Mouse (Mus musculus) hindbrain, embryonic 12.5 days (tissue): ENCODE data around the gene Brat1. TPM values are rescaled to one million over a fixed set of nuclear protein-coding genes. Genes with fewer than 3 reads are reported as not detected.
A peak's percentile ranks its signal among the peaks of the same experiment; 100 is the strongest.

Source experiments
- ATAC-seq: fragments of 200-750 bp; cut with Nextera tagmentation; 2 replicates; pipeline ENCODE4 v1.8.0; 2017; ENCODE audit warnings: moderate TSS enrichment; ENCODE audit not compliant: low FRiP score
- H3K27ac ChIP-seq: fragments of 300-500 bp; sonication (generic); 2 replicates; pipeline ENCODE4 v1.5.1; 2016; ENCODE audit warnings: mild to moderate bottlenecking
- H3K27me3 ChIP-seq: fragments of 300-500 bp; sonication (generic); 2 replicates; pipeline ENCODE4 v1.6.1; 2016; ENCODE audit warnings: mild to moderate bottlenecking
- H3K36me3 ChIP-seq: fragments of 300-500 bp; sonication (generic); 2 replicates; pipeline ENCODE4 v1.6.1; 2016; ENCODE audit warnings: mild to moderate bottlenecking
- H3K4me1 ChIP-seq: fragments of 300-500 bp; sonication (generic); 2 replicates; pipeline ENCODE4 v1.6.1; 2016
- H3K4me2 ChIP-seq: fragments of 300-500 bp; sonication (generic); replicated peaks from 2 replicates; pipeline ENCODE4 v1.6.1; 2016; ENCODE audit warnings: mild to moderate bottlenecking
- H3K4me3 ChIP-seq: fragments of 300-500 bp; sonication (generic); 2 replicates; pipeline ENCODE4 v1.5.1; 2016; ENCODE audit warnings: mild to moderate bottlenecking
- H3K9ac ChIP-seq: fragments of 300-500 bp; sonication (generic); 2 replicates; pipeline ENCODE4 v1.6.1; 2016; ENCODE audit warnings: mild to moderate bottlenecking, moderate library complexity
- H3K9me3 ChIP-seq: fragments of 300-500 bp; sonication (generic); replicated peaks from 2 replicates; pipeline ENCODE4 v1.6.1; 2016; ENCODE audit warnings: mild to moderate bottlenecking
- WGBS: fragments of 180-500 bp; shearing (Covaris S2); methylation state at CpG from one replicate; pipeline ENCODE4 v1.1.7; 2016; 5-methylcytosine and 5-hydroxymethylcytosine counted together
- polyA plus RNA-seq: library from polyadenylated mRNA; unstranded; fragments of >200 nt; fragmentation: Nextera tagmentation; extraction: Ambion mirVana; gene quantifications from 2 replicates; pipeline ENCODE4 v1.2.1, GENCODE M21; 2016

Brat1 gene
- polyA plus RNA-seq, 1 experiment from 2014 or later: 25.7 TPM

GRCm38 (mm10) chr5:140733336-140733735, 28.5 kb downstream of the Brat1 start:
- no peak overlapping the region for H3K4me2 ChIP-seq
- WGBS: 73% methylated on average over 3 of the region's 3 CpGs
- no peak overlapping the region for H3K27ac ChIP-seq
- no peaks in the 10 kb centered on the region for H3K36me3 ChIP-seq
- no peak overlapping the region for H3K9ac ChIP-seq
- H3K4me3 ChIP-seq: no peak overlapping the region
- H3K4me1 ChIP-seq: peaks cover 5% of the 10 kb centered on the region
- H3K9me3 ChIP-seq: 0 out of 2 replicates have a peak, but pooled peaks cover 5% of the 10 kb centered on the region
- H3K27me3 ChIP-seq: peaks cover 36% of the 10 kb centered on the region
- ATAC-seq: no peak

GRCm38 (mm10) chr5:140735297-140735696, 30.5 kb downstream of the Brat1 start:
- no peaks in the 10 kb centered on the region for H3K36me3 ChIP-seq
- ATAC-seq: no peak
- 2% methylated on average over 22 of the region's 22 CpGs for WGBS
- H3K9ac ChIP-seq: peak overlapping the region; percentile 38
- H3K4me3 ChIP-seq: peak overlapping the region; percentile 28
- peaks cover 36% of the 10 kb centered on the region for H3K27me3 ChIP-seq
- H3K4me1 ChIP-seq: peaks cover 5% of the 10 kb centered on the region
- H3K9me3 ChIP-seq: 0 out of 2 replicates have a peak, but pooled peaks cover 5% of the 10 kb centered on the region
- no peak overlapping the region for H3K27ac ChIP-seq
- H3K4me2 ChIP-seq: peak overlapping the region; percentile 54

GRCm38 (mm10) chr5:140736166-140736565, 31.4 kb downstream of the Brat1 start:
- Histone ChIP-seq H3K9ac (no peak overlapping the region), H3K36me3 (no peaks in the 10 kb centered on the region), H3K4me1 (peaks cover 5% of the 10 kb centered on the region), H3K27ac (no peak overlapping the region), H3K9me3 (0 out of 2 replicates have a peak, but pooled peaks cover 5% of the 10 kb centered on the region), H3K27me3 (peaks cover 36% of the 10 kb centered on the region), H3K4me2 (no peak overlapping the region), H3K4me3 (no peak overlapping the region)
- 22% methylated on average over 11 of the region's 13 CpGs for WGBS
- ATAC-seq: no peak

- H3K4me1 ChIP-seq: peaks cover 5% of the 10 kb centered on the region
- no peak for ATAC-seq
- no peak overlapping the region for H3K4me2 ChIP-seq
- H3K9ac ChIP-seq: no peak overlapping the region
- H3K9me3 ChIP-seq: 0 out of 2 replicates have a peak, but pooled peaks cover 5% of the 10 kb centered on the region
- H3K4me3 ChIP-seq: no peak overlapping the region
- no peak overlapping the region for H3K27ac ChIP-seq
- peaks cover 29% of the 10 kb centered on the region for H3K27me3 ChIP-seq
- H3K36me3 ChIP-seq: no peaks in the 10 kb centered on the region
- WGBS: 78% methylated on average over 12 of the region's 12 CpGs
Measured at GRCm38 (mm10) chr5:140739813-140740212, 35.0 kb downstream of the Brat1 start.

GRCm38 (mm10) chr5:140741040-140741439, 36.2 kb downstream of the Brat1 start:
- no peak for ATAC-seq
- no peaks in the 10 kb centered on the region for H3K36me3 ChIP-seq
- 69% methylated on average over 11 of the region's 11 CpGs for WGBS
- H3K4me1 ChIP-seq: no peaks in the 10 kb centered on the region
- H3K4me2 ChIP-seq: no peak overlapping the region
- H3K27me3 ChIP-seq: peaks cover 16% of the 10 kb centered on the region
- H3K9ac ChIP-seq: no peak overlapping the region
- no peak overlapping the region for H3K4me3 ChIP-seq
- 0 out of 2 replicates have a peak, but pooled peaks cover 5% of the 10 kb centered on the region for H3K9me3 ChIP-seq
- H3K27ac ChIP-seq: no peak overlapping the region

GRCm38 (mm10) chr5:140741877-140742276, 37.1 kb downstream of the Brat1 start:
- no peak overlapping the region for H3K4me3 ChIP-seq
- peaks cover 9% of the 10 kb centered on the region for H3K27me3 ChIP-seq
- no peak overlapping the region for H3K9ac ChIP-seq
- ATAC-seq: no peak
- no peaks in the 10 kb centered on the region for H3K36me3 ChIP-seq
- no peak overlapping the region for H3K27ac ChIP-seq
- no peak overlapping the region for H3K4me2 ChIP-seq
- no peaks in the 10 kb centered on the region; the same call in 1 of the 2 replicates for H3K4me1 ChIP-seq
- H3K9me3 ChIP-seq: no peaks in the 10 kb centered on the region

- Histone ChIP-seq H3K9me3 (no peaks in the 10 kb centered on the region), H3K27ac (no peak overlapping the region), H3K4me3 (no peak overlapping the region), H3K27me3 (no peaks in the 10 kb centered on the region; the same call in 1 of the 2 replicates), H3K4me2 (no peak overlapping the region), H3K9ac (no peak overlapping the region), H3K36me3 (no peaks in the 10 kb centered on the region), H3K4me1 (peaks cover 2% of the 10 kb centered on the region)
- no peak for ATAC-seq
- 26% methylated on average over 12 of the region's 12 CpGs for WGBS
Measured at GRCm38 (mm10) chr5:140743706-140744131, 38.9 kb downstream of the Brat1 start.

- no peak for ATAC-seq
- 0 out of 2 replicates have a peak, but pooled peaks cover 5% of the 10 kb centered on the region for H3K9me3 ChIP-seq
- H3K4me2 ChIP-seq: no peak overlapping the region
- 79% methylated on average over 10 of the region's 10 CpGs for WGBS
- no peaks in the 10 kb centered on the region for H3K36me3 ChIP-seq
- H3K9ac ChIP-seq: no peak overlapping the region; the same call in 1 of the 2 replicates
- H3K27me3 ChIP-seq: no peaks in the 10 kb centered on the region; the same call in 1 of the 2 replicates
- H3K4me1 ChIP-seq: peaks cover 10% of the 10 kb centered on the region
- H3K27ac ChIP-seq: no peak overlapping the region
- H3K4me3 ChIP-seq: no peak overlapping the region
Measured at GRCm38 (mm10) chr5:140748425-140748824, 43.6 kb downstream of the Brat1 start.

- H3K4me1 ChIP-seq: peaks cover 10% of the 10 kb centered on the region
- peak overlapping the region; percentile 22 for H3K4me3 ChIP-seq
- WGBS: 24% methylated on average over 12 of the region's 12 CpGs
- H3K9ac ChIP-seq: peak overlapping the region; percentile 42
- H3K9me3 ChIP-seq: 0 out of 2 replicates have a peak, but pooled peaks cover 5% of the 10 kb centered on the region
- H3K4me2 ChIP-seq: peak overlapping the region; percentile 49
- no peak overlapping the region for H3K27ac ChIP-seq
- H3K36me3 ChIP-seq: no peaks in the 10 kb centered on the region
- ATAC-seq: peak; percentile 73
- H3K27me3 ChIP-seq: no peaks in the 10 kb centered on the region
Measured at GRCm38 (mm10) chr5:140749062-140749875, 44.5 kb downstream of the Brat1 start.

- H3K27ac ChIP-seq: no peak overlapping the region
- H3K4me3 ChIP-seq: no peak overlapping the region
- WGBS: 0% methylated on average over 1 of the region's 2 CpGs
- H3K9me3 ChIP-seq: 0 out of 2 replicates have a peak, but pooled peaks cover 5% of the 10 kb centered on the region
- no peaks in the 10 kb centered on the region for H3K27me3 ChIP-seq
- no peak overlapping the region for H3K4me2 ChIP-seq
- peaks cover 10% of the 10 kb centered on the region for H3K4me1 ChIP-seq
- H3K9ac ChIP-seq: no peak overlapping the region
- no peaks in the 10 kb centered on the region for H3K36me3 ChIP-seq
- ATAC-seq: no peak
Measured at GRCm38 (mm10) chr5:140750925-140751324, 46.1 kb downstream of the Brat1 start.

- Histone ChIP-seq H3K9ac (no peak overlapping the region), H3K4me1 (peaks cover 10% of the 10 kb centered on the region), H3K4me2 (no peak overlapping the region), H3K9me3 (0 out of 2 replicates have a peak, but pooled peaks cover 5% of the 10 kb centered on the region), H3K4me3 (no peak overlapping the region), H3K27me3 (no peaks in the 10 kb centered on the region), H3K36me3 (peaks cover 5% of the 10 kb centered on the region; the same call in 1 of the 2 replicates), H3K27ac (no peak overlapping the region)
- 93% methylated on average over 15 of the region's 15 CpGs for WGBS
- no peak for ATAC-seq
Measured at GRCm38 (mm10) chr5:140752041-140752440, 47.2 kb downstream of the Brat1 start.

- Histone ChIP-seq H3K9me3 (0 out of 2 replicates have a peak, but pooled peaks cover 5% of the 10 kb centered on the region), H3K4me1 (peaks cover 10% of the 10 kb centered on the region), H3K36me3 (peaks cover 9% of the 10 kb centered on the region; the same call in 1 of the 2 replicates), H3K27me3 (no peaks in the 10 kb centered on the region), H3K27ac (no peak overlapping the region), H3K9ac (no peak overlapping the region), H3K4me2 (no peak overlapping the region), H3K4me3 (no peak overlapping the region)
- no peak for ATAC-seq
- WGBS: 96% methylated on average over 3 of the region's 3 CpGs
Measured at GRCm38 (mm10) chr5:140752639-140753038, 47.8 kb downstream of the Brat1 start.
